Mouse (Mus musculus): Measurements from ENCODE around the gene Polr3f.

The Polr3f gene

DNA sequence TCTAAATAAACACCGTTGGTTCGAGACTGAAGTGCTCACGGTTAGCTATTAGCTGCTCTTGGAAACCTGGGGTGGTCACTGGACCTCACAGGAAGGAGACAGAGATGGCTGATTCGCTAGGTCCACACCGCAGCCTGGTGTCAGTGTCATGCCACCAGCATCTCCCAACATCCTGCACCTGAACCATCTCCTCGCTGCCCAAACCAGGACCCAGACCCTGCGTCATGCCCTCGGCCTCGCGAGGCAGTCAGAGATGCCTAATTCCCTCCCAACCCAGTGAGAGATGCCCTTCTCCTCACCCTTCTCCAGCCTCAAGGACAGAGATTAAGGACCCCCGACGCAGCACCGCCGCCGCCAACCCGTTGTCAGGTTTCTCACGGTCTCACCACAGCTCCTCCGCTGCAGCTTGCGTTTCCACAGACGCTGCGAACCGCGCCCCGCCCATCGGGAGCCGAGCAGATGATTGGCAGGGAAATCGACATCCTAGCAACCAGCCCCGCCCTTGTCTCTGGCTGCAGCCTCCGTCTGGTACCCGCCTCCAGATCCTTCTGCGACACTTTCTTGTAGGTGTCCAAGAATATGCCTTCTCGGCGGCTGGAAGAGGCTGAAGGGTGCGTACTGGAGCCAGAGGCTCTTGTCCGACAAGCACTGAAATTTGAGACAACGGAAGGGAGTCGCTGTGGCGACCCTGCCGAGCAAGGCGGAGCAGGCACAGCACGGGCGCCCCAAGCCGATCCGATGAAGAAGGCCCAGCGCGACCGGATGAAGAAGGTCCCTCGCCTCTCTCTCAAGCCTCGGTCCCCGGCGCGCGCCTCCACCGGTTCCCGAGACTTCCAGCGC, at the start of gene Polr3f, which contains the start of gene Dzank1:
Gene Polr3f, plus strand, starts transcription at position 738 of the 840 bp plus-strand sequence.
Gene Dzank1, minus strand, starts transcription at position 434 of the 840 bp plus-strand sequence.
- peak; percentile 89 for DNase-seq (ENCODE audit: low read depth, low spot score)

DNA sequence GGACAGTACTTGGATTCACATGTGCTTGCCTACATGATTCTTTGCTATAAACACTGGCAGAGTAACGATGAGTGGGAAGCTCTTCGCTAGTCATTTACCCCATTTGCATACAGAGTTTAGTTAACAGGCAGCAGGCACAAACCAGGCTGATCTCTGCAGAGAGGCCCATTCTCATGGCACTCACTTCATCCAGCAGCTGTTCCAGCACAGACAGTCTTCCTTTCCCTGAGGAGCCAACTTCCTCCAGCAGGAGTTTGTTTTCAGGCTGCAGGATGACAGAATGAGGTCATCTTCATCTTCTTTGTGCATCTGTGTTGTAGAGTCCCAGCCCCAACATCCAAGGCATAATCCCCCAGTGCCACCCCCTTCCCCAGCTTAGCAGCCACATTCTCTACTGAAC, 48.1 kb upstream of the Polr3f start:
- no peak for DNase-seq (ENCODE audit: low read depth, low spot score)

DNA sequence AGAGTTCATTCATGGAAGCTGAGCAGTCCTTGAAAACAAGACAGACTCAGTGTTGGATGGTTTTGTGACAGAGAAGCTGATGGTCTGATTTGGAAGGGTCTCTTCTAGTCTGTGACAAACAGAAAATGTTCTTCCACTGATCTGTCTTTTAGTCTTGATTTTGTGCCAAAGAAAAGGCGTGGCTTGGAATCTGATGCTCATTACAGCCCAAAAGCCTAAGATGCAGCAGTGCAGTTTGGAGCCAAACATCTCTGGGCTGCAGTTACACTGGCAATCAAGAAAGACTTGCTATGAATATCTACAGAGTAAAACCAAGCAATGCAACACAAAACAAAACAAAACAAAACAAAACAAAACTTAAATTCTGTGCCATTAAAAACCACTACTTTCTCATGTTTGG, 43.4 kb upstream of the Polr3f start:
- DNase-seq (ENCODE audit: low read depth, low spot score) = no peak

DNA sequence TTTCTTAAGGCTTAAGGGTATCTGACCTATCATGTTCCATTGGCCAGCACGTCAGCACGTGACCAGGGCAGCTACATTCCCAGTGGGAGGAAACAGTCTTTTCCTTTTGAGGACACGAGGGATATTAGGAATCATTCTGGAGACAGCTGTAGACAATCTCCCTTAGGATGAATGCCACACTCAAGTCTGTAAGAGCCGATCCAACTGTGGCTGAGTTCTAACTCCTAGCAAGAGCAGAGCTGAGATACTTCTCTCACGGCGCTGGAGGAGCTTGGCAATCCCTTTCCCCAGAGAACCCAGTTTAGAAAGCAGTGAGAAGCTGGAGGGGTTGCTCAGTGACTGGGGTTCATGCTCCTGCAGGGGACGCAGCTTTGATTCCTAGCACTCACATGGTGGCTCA, 42.1 kb upstream of the Polr3f start:
- DNase-seq (ENCODE audit: low read depth, low spot score) = no peak

DNA sequence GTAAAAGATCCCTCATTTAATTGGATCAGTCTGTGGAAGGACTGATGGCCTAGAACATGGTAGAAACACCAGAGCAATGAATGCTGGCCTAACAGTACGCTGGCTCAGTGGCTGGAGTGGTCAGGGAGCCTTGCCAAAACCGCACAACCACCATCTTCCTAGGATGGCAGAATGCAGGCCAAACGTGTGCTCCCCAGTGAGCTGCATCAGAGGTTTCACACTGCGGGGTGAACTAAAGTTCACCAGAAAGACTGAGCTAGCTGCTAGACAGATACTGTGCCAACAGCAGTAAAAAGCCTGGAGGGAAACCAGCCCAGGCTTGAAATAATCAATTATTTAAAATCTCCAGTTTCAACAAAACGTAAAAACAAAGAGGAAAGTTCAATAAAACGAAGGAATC, 40.0 kb upstream of the Polr3f start:
- no peak for DNase-seq (ENCODE audit: low read depth, low spot score)

DNA sequence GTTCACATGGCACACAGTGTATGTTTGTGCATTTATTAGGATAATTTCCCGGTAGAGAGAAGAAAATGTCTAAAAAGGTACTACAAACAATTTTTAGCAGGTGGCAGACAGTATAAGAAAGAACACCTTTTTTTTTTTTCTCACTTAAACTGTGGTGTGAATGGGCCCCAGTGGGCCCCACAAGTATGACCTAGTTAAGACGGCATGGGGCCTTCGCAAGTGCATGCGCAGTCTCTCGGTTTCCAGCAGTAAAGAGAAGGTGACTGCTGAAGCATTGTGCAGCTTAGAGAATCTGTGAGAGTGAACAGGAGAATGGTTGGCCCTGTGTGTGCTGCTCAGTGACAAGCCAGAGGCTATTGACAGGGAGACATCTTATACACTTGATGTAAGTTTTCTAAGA, 38.2 kb upstream of the Polr3f start:
- no peak for DNase-seq (ENCODE audit: low read depth, low spot score)

DNA sequence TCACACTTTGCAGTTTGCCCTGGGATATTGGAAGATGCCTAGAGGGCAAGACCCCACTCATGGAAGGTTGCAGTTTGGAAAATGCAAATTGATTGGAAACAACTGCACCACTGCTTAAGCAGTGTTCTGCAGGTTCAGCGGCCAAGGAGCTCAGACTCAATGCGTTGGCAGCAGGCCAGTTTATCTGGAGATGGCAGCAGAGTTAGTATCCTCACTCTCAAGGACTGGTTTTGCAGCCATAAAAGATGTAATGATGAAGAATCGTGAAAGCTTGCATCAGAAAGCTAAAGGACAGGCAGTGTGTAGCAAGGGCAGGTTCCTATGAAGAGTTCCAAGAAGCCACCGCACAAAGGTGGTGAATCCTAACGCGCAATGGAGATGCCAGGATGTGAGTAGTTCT, 25.4 kb upstream of the Polr3f start:
- DNase-seq (ENCODE audit: low read depth, low spot score) = no peak

DNA sequence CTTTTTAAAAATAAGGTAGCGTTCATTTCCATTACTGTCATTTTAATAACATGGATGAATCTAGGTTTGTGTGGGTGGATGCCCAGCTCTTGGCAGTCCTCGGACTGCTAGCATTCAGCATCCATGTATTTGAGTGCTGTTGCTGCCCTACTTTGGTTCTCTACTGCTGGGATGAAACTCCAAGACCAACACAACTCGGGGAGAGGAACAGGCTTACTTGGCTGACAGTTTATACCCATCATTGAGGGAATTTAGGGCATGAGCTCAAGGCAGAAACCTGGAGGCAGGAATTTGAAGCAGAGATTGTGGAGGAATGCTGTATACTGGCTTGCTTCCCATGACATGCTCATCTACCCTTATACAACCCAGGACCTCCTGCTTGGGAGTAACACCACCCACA, 12.9 kb upstream of the Polr3f start:
- DNase-seq (ENCODE audit: low read depth, low spot score) = no peak

DNA sequence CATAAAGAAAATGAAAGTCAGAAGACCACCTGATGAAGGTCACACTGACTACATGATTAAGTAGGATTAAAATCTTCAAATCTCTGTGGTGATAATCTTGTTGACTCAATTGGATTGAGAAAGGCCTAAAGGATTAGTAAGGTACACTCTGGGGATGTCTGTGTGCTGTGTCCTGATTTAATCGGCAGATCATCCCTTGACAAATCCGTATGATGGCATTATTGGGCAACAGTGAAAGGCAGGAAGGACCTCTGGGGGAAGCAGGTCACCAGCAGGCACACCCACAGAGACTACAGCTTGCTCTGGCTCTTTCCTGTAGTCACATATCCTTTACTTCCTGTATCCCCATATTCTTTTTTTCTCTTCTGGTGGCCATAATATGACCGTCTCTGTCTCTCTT, 7.7 kb upstream of the Polr3f start:
- DNase-seq (ENCODE audit: low read depth, low spot score) = peak; percentile 85

DNA sequence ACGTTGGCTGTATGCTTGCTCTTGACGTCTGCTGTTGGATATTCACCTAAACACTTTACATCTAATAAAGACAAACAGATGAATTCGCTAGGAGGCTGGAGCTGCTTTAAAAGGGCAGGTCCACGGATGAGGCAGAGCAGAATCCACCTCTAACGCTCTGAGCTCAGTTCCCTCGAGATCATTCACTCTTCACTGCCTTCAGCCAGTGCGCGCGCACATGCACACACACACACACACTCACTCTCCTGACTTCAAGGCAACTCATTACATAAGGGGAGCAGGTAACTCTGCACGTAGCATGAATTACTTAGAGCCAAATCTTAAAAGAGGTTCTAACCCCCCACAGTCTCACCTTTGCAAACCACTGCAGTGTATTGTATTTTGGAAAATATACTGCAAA, 1.7 kb upstream of the Polr3f start:
- no peak for DNase-seq (ENCODE audit: low read depth, low spot score)

DNA sequence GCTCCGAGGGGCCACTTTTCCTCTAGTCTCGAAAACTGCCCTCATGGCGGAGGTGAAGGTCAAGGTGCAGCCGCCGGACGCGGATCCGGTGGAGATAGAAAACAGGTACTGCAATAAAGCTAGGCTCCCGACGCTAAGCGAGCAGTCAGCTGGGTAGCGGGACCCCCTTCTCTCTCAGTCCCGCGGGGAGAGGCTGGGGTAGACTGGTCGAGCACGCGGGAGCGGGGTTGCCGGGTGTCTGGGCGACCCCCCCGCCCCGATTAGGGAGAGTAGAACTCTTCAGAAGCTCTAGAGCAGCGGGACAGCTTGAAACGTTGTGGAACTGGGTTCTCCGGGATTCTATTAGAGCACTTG, 280 bp downstream of the Polr3f start:
- no peak for DNase-seq (ENCODE audit: low read depth, low spot score)

DNA sequence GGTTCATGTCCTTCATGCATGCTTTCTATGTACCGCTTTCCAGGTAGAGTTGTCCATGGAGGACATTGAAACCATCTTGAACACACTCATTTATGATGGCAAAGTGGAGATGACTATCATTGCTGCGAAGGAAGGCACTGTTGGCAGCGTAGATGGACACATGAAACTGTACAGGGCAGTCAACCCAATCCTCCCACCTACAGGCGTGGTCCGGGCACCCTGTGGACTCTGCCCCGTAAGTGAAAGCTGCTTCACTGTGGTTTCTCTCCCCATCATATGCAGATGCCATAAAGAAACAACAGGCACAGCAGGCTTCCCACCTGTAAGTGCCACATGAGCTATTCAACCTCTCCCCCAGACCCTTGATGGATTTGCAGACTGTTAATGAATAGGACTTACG, 9.6 kb downstream of the Polr3f start:
- no peak for DNase-seq (ENCODE audit: low read depth, low spot score)

DNA sequence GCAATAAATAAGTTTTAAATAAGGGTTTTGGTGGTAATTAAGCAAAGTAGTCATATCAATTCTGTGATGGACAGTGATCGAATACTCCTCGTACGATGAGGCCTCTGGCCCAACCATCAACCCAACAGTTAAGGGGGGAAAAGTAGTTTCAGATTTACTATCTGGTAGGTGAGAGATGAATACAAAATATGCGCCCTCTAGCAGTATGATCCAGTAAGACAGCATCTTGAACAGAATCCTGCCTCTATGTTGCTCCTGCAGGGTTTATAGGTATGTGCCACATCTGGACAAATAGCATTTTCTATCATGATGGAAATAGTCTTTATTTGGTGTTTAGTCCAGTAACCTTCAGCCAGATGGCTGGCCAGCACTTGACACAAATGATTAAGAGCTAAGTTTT, 13.7 kb downstream of the Polr3f start:
- DNase-seq (ENCODE audit: low read depth, low spot score) = no peak

DNA sequence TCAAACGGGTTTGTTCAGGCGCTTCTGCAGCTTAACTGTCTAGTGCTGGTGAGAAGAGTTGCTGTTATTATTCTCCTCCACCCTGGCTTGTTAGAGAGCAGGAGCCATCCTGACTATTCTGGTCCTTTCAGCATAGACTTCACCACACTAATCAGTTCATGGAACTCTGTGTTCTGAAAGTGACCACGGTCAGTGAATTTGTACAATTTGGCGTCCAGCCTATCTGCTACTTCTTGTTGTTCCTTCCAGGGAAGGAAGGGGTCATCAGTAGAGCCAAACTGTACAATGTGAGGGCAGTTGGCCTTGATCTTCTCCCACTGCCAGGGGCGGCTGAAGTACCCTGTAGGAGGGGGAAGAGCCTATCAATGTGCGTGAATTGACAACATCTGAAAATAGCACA, 16.2 kb downstream of the Polr3f start:
- no peak for DNase-seq (ENCODE audit: low read depth, low spot score)

DNA sequence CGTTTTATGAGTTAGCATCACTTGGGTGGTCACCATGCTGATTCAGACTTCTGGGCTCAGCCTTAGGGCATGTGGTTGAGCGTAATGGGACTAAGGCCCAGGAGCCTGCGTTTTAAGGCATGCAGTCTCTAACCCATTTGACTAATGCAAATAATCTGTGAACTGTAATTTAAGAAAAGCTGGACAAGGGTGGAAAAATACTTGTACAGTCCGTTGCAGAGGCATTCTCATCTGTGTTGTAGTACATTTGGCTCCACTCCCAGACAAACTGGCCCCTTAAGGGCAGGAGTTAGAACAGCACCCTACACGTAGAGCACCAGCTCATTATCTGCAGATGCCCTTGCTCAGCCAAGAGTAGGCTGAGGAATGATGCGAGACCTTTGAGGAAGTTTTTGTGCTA, 17.1 kb downstream of the Polr3f start:
- no peak for DNase-seq (ENCODE audit: low read depth, low spot score)

DNA sequence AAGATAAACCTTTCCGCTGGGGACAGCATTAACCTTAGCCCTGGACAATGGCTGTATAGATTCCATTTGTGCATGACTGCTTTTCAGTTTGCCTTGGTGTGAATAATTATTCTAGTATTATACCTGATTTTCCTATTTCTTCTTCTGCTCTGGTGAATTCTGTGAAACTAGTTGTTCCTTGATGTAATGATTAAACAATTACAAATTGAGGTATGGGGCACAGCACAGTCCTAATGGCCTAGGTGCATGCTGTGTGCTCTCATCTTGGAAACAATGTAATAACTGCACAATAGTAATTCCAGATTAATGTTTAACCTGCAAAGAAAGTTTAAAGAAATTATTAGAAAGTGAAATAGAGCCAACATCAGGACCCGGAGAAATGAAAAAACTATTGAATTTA, 17.5 kb downstream of the Polr3f start:
- no peak for DNase-seq (ENCODE audit: low read depth, low spot score)

DNA sequence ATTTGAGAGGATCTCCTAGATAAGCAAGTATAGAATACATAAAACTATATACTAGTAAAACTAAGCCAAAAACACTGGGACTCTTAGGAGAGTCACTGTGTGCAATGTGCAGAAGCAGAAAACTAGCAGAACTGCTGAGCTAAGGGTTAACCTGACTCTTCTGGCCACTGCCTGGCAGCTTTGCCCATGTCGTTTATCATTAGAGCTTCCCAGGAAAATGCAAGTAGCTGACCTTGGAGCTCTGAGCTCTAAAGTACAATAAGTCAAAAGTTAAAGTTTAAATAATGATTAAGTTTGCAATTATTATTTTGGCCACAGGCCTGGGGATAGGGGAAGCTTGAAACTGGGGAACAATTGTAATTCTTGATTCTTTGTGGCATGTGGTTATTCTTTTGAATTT, 18.0 kb downstream of the Polr3f start:
- DNase-seq (ENCODE audit: low read depth, low spot score) = no peak

DNA sequence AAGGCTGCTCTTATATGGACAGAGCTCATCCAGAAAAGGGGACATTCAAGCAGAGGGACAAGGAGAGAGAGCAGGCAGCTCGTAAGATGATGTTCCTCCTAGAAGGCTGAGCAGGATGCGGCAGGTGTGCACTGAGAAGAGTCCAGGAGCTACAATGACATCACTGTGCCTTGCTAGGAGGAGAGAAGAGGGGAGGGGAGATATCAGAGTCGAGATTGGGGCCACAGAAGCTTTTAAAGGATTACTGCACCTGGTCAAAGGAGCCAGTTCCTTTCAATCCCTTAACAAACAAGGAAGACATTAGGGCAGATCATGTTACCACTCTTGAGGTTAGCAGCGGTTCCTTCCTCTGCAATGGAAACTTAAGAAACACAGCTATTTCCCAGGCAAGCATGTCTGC, 20.0 kb downstream of the Polr3f start:
- no peak for DNase-seq (ENCODE audit: low read depth, low spot score)

DNA sequence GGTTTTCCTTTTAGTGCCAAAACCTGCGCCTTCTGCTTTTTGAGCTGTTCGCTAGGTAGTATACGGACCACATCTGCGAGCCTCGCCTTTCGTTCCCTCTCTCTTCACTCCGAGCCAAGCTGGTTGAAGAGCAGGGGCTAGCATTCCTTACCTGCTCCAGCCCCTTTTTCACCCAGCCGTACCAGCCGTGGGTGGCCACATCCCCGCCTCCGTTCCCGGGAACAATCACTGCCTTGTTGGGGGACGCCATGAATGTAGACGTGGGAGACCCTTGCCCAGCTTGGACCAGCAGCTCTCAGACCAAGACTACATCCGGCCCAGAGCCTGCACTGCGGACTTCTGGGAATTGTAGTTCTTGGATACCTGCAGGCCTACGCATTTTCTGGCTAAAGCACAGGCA, 23.0 kb downstream of the Polr3f start, which contains the start of gene Rbbp9:
Gene Rbbp9, minus strand, starts transcription at position 341 of the 400 bp plus-strand sequence.
- peak; percentile 55 for DNase-seq (ENCODE audit: low read depth, low spot score)

DNA sequence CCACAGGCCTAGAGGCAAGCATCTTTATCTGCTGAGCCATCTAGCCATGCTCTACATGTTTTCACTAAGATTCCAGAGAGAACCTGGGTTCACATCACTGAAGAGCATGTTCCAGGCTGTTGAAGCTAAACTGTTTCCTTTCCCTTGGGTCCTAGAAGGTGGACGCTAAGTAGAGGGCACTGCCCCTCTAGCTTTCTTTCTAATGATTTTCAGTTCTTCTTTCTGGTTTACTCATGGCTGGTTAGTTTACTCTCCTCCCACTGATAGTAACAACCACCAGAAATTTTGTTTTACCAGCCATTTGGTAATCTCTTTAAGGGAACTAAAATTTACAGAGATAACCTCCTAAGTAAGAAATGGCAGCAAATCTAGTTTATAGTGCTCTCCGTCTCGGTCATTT, 26.4 kb downstream of the Polr3f start:
- no peak for DNase-seq (ENCODE audit: low read depth, low spot score)

DNA sequence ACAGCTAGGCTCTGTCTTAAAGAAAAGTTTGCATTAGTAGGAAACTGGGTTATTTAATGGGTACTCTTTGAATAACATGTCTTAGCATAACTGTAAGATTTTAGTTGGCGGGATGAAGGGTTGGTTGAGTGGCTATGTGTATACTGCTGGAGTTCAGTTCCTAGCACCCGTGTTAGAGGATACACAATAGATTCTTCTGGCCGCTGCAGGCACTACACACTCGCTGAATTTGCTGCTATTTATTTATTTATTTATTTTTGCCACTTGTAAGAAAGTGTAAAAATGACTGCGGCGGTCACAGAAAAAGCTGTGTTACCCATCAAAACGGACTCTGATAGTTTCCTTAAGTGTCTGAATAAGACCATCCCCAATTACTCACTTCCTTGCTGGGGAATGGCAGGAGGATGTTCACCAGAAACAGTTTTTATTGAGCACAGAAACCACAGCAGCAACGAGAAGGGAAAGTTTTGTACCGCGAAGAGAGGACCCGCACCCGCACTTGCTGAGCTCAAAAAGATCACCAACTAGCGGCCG, 27.8 kb downstream of the Polr3f start:
- DNase-seq (ENCODE audit: low read depth, low spot score) = no peak

DNA sequence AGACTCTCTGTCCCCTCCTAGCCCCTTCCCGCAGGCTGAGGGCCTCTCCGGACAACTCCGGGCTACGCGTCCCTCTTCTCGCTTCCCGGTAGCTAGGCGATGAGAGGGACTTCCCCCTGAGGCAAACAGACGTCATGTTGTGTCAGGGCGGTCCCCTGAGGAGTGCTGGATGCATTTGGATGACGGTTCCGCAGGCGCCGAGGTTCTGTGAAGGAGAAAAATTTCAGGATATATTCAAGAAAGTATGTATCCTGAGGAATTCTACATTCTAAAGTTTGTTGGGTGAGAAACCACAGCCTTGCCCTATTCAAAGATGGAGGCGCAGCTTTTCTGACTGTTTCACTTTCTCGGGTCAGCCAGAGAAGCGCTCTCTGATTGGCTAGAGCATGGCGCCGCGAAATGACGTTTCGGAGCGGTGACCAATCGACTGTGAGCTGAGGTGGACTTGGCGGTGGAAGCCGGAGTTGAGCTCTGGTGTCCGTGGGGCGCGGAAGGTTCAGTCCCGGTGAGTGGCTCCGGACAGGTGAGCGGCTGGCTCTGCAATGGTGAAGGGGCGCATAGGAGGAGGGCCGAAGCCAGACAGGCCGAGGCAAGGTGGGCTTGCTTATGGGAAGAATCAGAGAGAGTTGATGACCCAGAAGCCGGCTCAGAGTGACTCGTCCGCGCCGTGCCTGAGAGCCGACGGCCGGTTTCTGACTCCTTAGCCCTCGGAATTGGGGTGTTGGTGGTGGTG, 28.5 kb downstream of the Polr3f start, which contains the start of gene Sec23b:
Gene Sec23b, plus strand, starts transcription at position 410 of the 733 bp plus-strand sequence.
- peak; percentile 96 for DNase-seq (ENCODE audit: low read depth, low spot score)

DNA sequence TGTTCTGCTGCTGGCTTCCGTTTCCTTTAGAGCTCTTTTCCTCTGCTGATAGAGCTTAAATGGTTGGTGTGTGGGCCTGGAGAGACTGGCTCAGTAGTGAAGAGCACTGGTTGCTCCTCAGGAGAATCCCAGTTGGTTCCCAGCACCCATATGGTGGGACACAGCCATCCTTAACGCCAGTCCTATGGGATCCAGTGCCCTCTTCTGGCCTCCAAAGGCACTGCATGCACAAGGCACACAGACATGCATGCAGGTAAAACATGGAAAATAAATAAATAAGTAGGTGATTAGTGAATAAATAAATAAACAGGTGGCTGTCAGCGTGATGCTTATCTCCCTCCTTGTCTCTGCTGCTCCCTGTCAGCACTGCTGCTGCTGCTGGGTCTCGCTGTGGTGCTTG, 61.2 kb downstream of the Polr3f start:
- DNase-seq (ENCODE audit: low read depth, low spot score) = no peak

Data from retina, postnatal 7 days (tissue).